ENCODE assay signal across 9 mouse cellular contexts in the genomic region with DNA sequence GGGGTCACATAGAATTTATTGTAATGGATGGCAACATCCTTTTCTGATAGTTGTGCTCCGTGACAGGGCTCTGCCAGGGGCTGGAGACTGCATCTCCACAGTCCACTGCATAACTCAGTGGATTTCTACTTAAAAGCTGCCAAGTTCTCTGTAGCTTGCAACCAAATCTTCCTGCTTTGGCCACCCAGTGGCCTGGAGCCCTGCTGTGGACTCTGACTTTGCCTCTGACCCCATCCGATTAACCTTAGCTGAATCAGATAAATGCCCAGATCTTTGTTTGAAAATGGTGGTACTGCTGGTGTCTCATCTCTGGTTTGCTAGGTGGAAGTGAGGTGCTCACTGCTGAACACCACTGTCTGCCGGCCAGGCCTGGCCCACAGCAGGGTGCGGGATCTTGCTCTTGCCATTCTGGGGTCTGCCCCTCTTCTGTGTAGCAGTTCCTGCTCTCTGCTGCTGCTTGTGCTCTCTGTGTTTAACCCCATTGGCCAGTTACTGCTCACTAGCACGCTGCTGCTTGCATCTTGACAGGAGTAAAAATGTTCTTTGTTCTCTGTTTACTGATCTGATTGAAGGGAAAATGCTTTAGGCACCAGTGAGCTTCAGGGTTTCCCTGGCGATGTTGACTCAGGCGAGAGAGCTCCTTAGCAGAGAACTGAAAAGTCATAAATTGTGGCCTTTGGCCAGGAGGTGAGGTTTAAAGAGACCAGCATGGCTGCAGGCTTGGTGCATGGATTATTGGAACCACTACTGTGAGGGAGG.
DNase-seq lines count a peak whose midpoint lies in the region; ATAC-seq lines count a peak whose summit lies in the region.
"Had no signal": no experiment of that assay in that cellular context is flagged by ENCODE, and none has a peak within 500 bp of the region (broad histone marks: within the 10 kb centered on the region; RNA-seq: fewer than 3 reads in every experiment).

No protein-coding gene starts in this region.

- peaks cover 41% of the 10 kb centered on the region for H3K4me1 ChIP-seq in forebrain, embryonic 15.5 days
- H3K4me1 ChIP-seq in kidney, embryonic 15.5 days = peaks cover 61% of the 10 kb centered on the region
- peaks cover 30% of the 10 kb centered on the region for H3K4me1 ChIP-seq in midbrain, embryonic 16.5 days (ENCODE audit: control insufficient read depth, insufficient read depth, low read length)

- peak overlapping the region; percentile 54 for H3K27ac ChIP-seq in forebrain, embryonic 15.5 days (replicated peaks)
- H3K27ac ChIP-seq in kidney, embryonic 15.5 days = peak overlapping the region; percentile 85
- H3K27ac ChIP-seq in midbrain, embryonic 16.5 days (ENCODE audit: low read length) = peak overlapping the region; percentile 76

- H3K4me2 ChIP-seq in forebrain, embryonic 15.5 days (replicated peaks) = no peak overlapping the region
- no peak overlapping the region for H3K4me2 ChIP-seq in kidney, embryonic 15.5 days
- no peak overlapping the region for H3K4me2 ChIP-seq in midbrain, embryonic 16.5 days (ENCODE audit: low read length)
- H3K4me2 ChIP-seq: liver, embryonic 11.5 days had no signal

- peak; percentile 68 for DNase-seq in embryo, embryonic 10 days (ENCODE audit: low spot score)
- DNase-seq in frontal cortex, postnatal 36 days (ENCODE audit: low spot score in 2 of 2) = no peak
- no peak for DNase-seq in testis, postnatal 10 days (ENCODE audit: low spot score)
- DNase-seq in thymus, postnatal 25 days = no peak
- DNase-seq in layer of hippocampus, adult 11-12 months (ENCODE audit: low spot score) = no peak

- H3K9me3 ChIP-seq in forebrain, embryonic 15.5 days = no peaks in the 10 kb centered on the region
- H3K9me3 ChIP-seq in kidney, embryonic 15.5 days (replicated peaks) = no peaks in the 10 kb centered on the region
- H3K9me3 ChIP-seq in midbrain, embryonic 16.5 days (replicated peaks; ENCODE audit: control insufficient read depth, low read length, poor library complexity, severe bottlenecking) = no peaks in the 10 kb centered on the region

- peaks cover 21% of the 10 kb centered on the region for H3K36me3 ChIP-seq in forebrain, embryonic 15.5 days
- H3K36me3 ChIP-seq in kidney, embryonic 15.5 days = peaks cover 20% of the 10 kb centered on the region
- H3K36me3 ChIP-seq in midbrain, embryonic 16.5 days (ENCODE audit: control insufficient read depth, insufficient read depth, low read length) = peaks cover 9% of the 10 kb centered on the region; the same call in 1 of the 2 replicates

- H3K9ac ChIP-seq in forebrain, embryonic 15.5 days (replicated peaks) = no peak overlapping the region
- no peak overlapping the region for H3K9ac ChIP-seq in kidney, embryonic 15.5 days
- H3K9ac ChIP-seq in midbrain, embryonic 16.5 days (ENCODE audit: low read depth, low read length) = 0 out of 2 replicates have a peak overlapping the region, but pooled peaks have one; percentile 17

- ATAC-seq in forebrain, embryonic 15.5 days (replicated peaks) = peak; percentile 33; the same call in 1 of the 2 replicates
- no peak for ATAC-seq in kidney, embryonic 15.5 days (replicated peaks; ENCODE audit: low FRiP score)
- ATAC-seq in midbrain, embryonic 16.5 days = no peak

- 21% methylated on average over 7 of the region's 7 CpGs for WGBS in forebrain, embryonic 15.5 days
- WGBS in kidney, embryonic 15.5 days = 26% methylated on average over 7 of the region's 7 CpGs
- WGBS in midbrain, embryonic 16.5 days = 17% methylated on average over 7 of the region's 7 CpGs

- no peaks in the 10 kb centered on the region for H3K27me3 ChIP-seq in forebrain, embryonic 15.5 days
- no peaks in the 10 kb centered on the region for H3K27me3 ChIP-seq in kidney, embryonic 15.5 days
- no peaks in the 10 kb centered on the region for H3K27me3 ChIP-seq in midbrain, embryonic 16.5 days (ENCODE audit: control insufficient read depth, insufficient read depth, low read depth, low read length)

- no peak overlapping the region for H3K4me3 ChIP-seq in forebrain, embryonic 15.5 days
- no peak overlapping the region for H3K4me3 ChIP-seq in kidney, embryonic 15.5 days (replicated peaks)
- no peak overlapping the region for H3K4me3 ChIP-seq in midbrain, embryonic 16.5 days (ENCODE audit: low read depth, low read length)
